Mouse (Mus musculus): ENCODE data around the gene Tsc22d4. TPM values are rescaled to one million over a fixed set of nuclear protein-coding genes. Genes with fewer than 3 reads are reported as not detected.
A peak's percentile ranks its signal among the peaks of the same experiment; 100 is the strongest.

The Tsc22d4 gene
- polyA plus RNA-seq, 1 experiment from 2014 or later, result 134 TPM

DNA sequence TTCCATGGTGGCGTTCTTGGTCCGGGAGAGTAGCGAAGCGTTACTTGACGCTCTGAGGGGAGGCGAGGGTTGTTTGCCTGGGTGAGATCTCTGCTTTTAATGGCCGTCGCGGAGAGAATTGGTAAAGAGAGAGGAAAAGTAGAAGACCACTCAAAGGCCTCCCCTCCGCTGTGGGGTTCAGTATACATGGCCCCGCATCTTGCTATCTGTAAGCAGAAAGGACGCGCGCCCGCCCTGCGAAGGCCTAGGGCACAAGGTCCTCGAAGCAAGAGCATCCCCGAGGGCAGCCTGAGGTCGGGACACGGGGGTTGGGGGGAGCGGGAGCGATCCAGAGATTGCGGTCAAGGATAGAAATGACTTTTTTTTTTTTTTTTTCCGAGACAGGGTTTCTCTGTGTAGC is 42.6 kb downstream of the Tsc22d4 start:
- 74% methylated on average over 20 of the region's 24 CpGs for WGBS
- no peak for DNase-seq (ENCODE audit: low spot score)
- ATAC-seq (ENCODE audit: low read depth), result no peak
- no peaks in the 10 kb centered on the region for H3K9me3 ChIP-seq (ENCODE audit: control insufficient read depth, low read length)
- H3K4me3 ChIP-seq (ENCODE audit: low read depth, low read length), result peak overlapping the region; percentile 61
- H3K27me3 ChIP-seq (replicated peaks; ENCODE audit: control insufficient read depth, insufficient read depth, low read length), result no peaks in the 10 kb centered on the region
- no peak overlapping the region for H3K27ac ChIP-seq (replicated peaks; ENCODE audit: low read depth, low read length)
- H3K4me2 ChIP-seq (ENCODE audit: low read depth, low read length), result peak overlapping the region; percentile 78
- H3K9ac ChIP-seq (ENCODE audit: low read depth, low read length), result no peak overlapping the region
- H3K4me1 ChIP-seq (ENCODE audit: control insufficient read depth, insufficient read depth, low read length), result peaks cover 25% of the 10 kb centered on the region
- H3K36me3 ChIP-seq (ENCODE audit: control insufficient read depth, insufficient read depth, low read length), result peaks cover 15% of the 10 kb centered on the region

DNA sequence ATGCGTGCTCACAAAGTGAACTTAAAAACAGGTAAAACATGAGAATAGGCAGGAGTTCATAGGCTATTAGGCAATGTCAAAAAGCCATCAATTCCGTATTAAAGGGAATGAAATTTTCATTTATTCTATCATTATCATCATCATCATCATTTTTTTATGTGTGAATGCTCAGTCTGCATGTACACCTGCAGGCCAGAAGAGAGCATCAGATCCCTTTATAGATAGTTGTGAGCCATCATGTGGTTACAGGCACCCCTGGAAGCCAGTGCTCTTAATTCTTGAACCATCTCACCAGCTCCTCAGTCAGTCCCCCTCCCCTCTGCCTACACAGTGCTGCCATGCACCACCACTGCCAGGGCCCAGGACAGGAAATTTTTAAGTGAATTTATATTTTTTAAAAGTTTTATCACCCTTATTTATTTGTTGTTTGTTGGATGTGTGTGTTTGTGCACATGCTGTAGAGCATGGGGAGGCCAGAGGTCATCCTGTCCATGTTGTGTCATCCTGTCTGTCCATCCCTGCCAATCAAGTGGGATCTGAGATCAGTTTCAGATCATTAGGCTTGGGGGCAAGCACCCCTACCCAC is 43.5 kb downstream of the Tsc22d4 start:
- Histone ChIP-seq H3K4me2 (ENCODE audit: low read depth, low read length) (no peak overlapping the region), H3K9ac (ENCODE audit: low read depth, low read length) (no peak overlapping the region), H3K9me3 (ENCODE audit: control insufficient read depth, low read length) (no peaks in the 10 kb centered on the region), H3K27ac (replicated peaks; ENCODE audit: low read depth, low read length) (no peak overlapping the region), H3K27me3 (replicated peaks; ENCODE audit: control insufficient read depth, insufficient read depth, low read length) (no peaks in the 10 kb centered on the region), H3K36me3 (ENCODE audit: control insufficient read depth, insufficient read depth, low read length) (peaks cover 7% of the 10 kb centered on the region; the same call in 1 of the 2 replicates), H3K4me3 (ENCODE audit: low read depth, low read length) (no peak overlapping the region), H3K4me1 (ENCODE audit: control insufficient read depth, insufficient read depth, low read length) (peaks cover 16% of the 10 kb centered on the region)
- DNase-seq (ENCODE audit: low spot score), result no peak
- no peak for ATAC-seq (ENCODE audit: low read depth)
- 92% methylated on average over 2 of the region's 2 CpGs for WGBS

DNA sequence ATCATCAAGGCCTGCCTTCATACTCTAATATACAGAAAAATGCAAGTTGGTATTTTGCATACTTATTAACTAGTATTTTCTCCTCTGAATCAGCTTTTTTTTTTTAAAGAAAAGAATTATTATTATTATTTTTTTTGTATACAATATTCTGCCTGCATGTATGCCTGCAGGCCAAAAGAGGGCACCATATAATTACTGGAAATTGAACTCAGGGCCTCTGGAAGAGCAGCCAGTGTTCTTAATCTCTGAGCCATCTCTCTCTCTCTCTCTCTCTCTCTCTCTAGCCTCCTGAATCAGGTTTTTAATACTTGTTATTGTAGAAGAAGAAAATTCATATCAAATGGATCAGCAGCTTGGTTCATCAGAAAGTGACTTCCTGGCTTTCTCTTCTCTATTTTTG is 46.0 kb downstream of the Tsc22d4 start:
- DNase-seq (ENCODE audit: low spot score) (no peak), ATAC-seq (ENCODE audit: low read depth) (no peak)
- no peaks in the 10 kb centered on the region for H3K9me3 ChIP-seq (ENCODE audit: control insufficient read depth, low read length)
- H3K4me1 ChIP-seq (ENCODE audit: control insufficient read depth, insufficient read depth, low read length), result peaks cover 4% of the 10 kb centered on the region; the same call in 1 of the 2 replicates
- no peak overlapping the region for H3K27ac ChIP-seq (replicated peaks; ENCODE audit: low read depth, low read length)
- no peaks in the 10 kb centered on the region for H3K36me3 ChIP-seq (ENCODE audit: control insufficient read depth, insufficient read depth, low read length)
- H3K9ac ChIP-seq (ENCODE audit: low read depth, low read length), result no peak overlapping the region
- no peak overlapping the region for H3K4me2 ChIP-seq (ENCODE audit: low read depth, low read length)
- no peaks in the 10 kb centered on the region for H3K27me3 ChIP-seq (replicated peaks; ENCODE audit: control insufficient read depth, insufficient read depth, low read length)
- no peak overlapping the region for H3K4me3 ChIP-seq (ENCODE audit: low read depth, low read length)

DNA sequence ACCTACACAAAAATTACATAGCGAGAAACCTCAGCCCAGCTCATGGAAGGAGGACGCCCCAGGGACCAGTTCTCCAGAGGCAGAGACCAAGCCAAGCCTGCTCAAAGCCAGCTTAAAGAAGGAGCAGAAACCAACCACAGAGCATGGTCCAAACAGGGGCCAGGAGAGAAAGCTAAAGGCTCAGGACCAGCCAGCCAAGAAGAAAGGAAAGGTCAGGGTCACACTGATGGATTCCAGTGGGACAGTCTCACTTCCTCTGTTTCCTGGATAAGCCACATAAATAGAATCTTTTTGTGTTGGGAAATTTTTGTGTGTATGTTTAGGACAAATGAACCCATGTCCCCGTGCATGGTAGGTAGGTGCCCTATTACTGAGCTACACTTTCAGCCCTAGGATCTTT is 51.1 kb downstream of the Tsc22d4 start:
- Histone ChIP-seq H3K27ac (replicated peaks; ENCODE audit: low read depth, low read length) (no peak overlapping the region), H3K9me3 (ENCODE audit: control insufficient read depth, low read length) (no peaks in the 10 kb centered on the region), H3K9ac (ENCODE audit: low read depth, low read length) (no peak overlapping the region), H3K4me1 (ENCODE audit: control insufficient read depth, insufficient read depth, low read length) (no peaks in the 10 kb centered on the region), H3K27me3 (replicated peaks; ENCODE audit: control insufficient read depth, insufficient read depth, low read length) (no peaks in the 10 kb centered on the region), H3K36me3 (ENCODE audit: control insufficient read depth, insufficient read depth, low read length) (no peaks in the 10 kb centered on the region), H3K4me2 (ENCODE audit: low read depth, low read length) (no peak overlapping the region), H3K4me3 (ENCODE audit: low read depth, low read length) (no peak overlapping the region)
- 72% methylated on average over 3 of the region's 3 CpGs for WGBS
- no peak for ATAC-seq (ENCODE audit: low read depth)
- DNase-seq (ENCODE audit: low spot score), result no peak

DNA sequence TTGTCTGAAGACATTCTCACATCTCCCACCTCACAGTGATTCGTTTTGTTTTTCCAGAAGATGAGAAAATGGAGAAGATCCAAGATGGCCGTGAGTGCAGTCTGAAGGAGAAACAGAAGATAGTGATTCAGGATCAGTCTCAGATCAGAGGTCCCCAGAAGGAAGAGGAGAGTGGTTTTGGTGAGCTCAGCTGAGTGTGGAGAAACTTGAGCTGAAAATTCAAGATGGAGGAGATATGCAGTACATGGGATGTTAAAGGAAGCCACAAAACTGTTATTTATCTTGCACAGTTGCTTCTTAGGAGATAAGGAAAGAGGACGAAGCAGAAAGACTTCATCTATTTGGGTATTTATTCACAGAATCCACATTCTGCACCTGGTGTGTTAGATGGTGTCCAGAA is 55.4 kb downstream of the Tsc22d4 start:
- WGBS, result 87% methylated on average over 3 of the region's 3 CpGs

DNA sequence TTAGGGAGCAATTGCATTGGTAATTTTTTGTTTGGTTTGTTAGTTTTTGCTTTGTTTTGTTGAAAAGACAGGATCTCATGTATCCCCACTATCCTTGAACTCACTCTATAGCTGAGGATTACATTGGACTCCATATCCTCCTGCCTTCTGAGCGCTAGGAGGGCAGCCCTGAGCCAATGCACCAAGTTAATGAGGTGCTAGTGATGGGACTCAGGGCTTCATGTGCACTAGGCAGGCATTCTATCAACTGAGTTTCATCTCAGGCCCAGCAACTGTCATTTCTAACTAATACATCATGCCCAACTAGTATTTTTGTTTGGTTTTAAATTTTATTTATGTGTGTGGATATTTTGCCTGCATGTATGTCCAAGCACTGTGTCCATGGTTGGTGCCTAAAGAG is 60.6 kb downstream of the Tsc22d4 start:
- ATAC-seq (ENCODE audit: low read depth), result no peak
- Histone ChIP-seq H3K4me3 (ENCODE audit: low read depth, low read length) (no peak overlapping the region), H3K4me1 (ENCODE audit: control insufficient read depth, insufficient read depth, low read length) (no peaks in the 10 kb centered on the region), H3K4me2 (ENCODE audit: low read depth, low read length) (no peak overlapping the region), H3K9me3 (ENCODE audit: control insufficient read depth, low read length) (no peaks in the 10 kb centered on the region), H3K27me3 (replicated peaks; ENCODE audit: control insufficient read depth, insufficient read depth, low read length) (no peaks in the 10 kb centered on the region), H3K27ac (replicated peaks; ENCODE audit: low read depth, low read length) (no peak overlapping the region), H3K36me3 (ENCODE audit: control insufficient read depth, insufficient read depth, low read length) (no peaks in the 10 kb centered on the region), H3K9ac (ENCODE audit: low read depth, low read length) (no peak overlapping the region)
- 85% methylated on average over 1 of the region's 1 CpGs for WGBS
- DNase-seq (ENCODE audit: low spot score), result no peak

More for the DNA sequence above, 55.4 kb downstream of the Tsc22d4 start:
- Histone ChIP-seq H3K4me3 (ENCODE audit: low read depth, low read length) (no peak overlapping the region), H3K9me3 (ENCODE audit: control insufficient read depth, low read length) (no peaks in the 10 kb centered on the region), H3K27me3 (replicated peaks; ENCODE audit: control insufficient read depth, insufficient read depth, low read length) (no peaks in the 10 kb centered on the region), H3K4me1 (ENCODE audit: control insufficient read depth, insufficient read depth, low read length) (no peaks in the 10 kb centered on the region), H3K27ac (replicated peaks; ENCODE audit: low read depth, low read length) (no peak overlapping the region), H3K9ac (ENCODE audit: low read depth, low read length) (no peak overlapping the region), H3K36me3 (ENCODE audit: control insufficient read depth, insufficient read depth, low read length) (no peaks in the 10 kb centered on the region), H3K4me2 (ENCODE audit: low read depth, low read length) (no peak overlapping the region)
- no peak for DNase-seq (ENCODE audit: low spot score)
- ATAC-seq (ENCODE audit: low read depth), result no peak

DNA sequence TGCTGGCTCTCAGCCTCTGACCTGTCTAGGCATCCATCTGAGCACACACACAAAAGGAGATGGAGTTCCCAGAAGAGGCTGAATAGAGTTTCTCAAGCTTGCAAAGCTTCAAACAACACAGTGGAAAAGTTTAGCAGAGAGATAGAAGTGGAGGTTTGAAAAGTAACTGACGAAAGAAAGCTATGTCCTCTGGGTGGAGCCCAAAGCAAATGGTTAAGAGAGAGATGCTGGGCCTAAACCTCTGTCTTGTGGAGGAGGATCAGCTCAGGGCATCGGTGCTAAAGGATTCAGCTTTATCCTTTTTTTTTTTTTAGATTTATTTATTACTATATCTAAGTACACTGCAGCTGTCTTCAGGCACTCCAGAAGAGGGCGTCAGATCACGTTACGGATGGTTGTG is 62.8 kb downstream of the Tsc22d4 start:
- H3K27me3 ChIP-seq (replicated peaks; ENCODE audit: control insufficient read depth, insufficient read depth, low read length), result no peaks in the 10 kb centered on the region
- no peak for ATAC-seq (ENCODE audit: low read depth)
- H3K36me3 ChIP-seq (ENCODE audit: control insufficient read depth, insufficient read depth, low read length), result no peaks in the 10 kb centered on the region
- H3K4me1 ChIP-seq (ENCODE audit: control insufficient read depth, insufficient read depth, low read length), result no peaks in the 10 kb centered on the region
- no peaks in the 10 kb centered on the region for H3K9me3 ChIP-seq (ENCODE audit: control insufficient read depth, low read length)
- H3K27ac ChIP-seq (replicated peaks; ENCODE audit: low read depth, low read length), result no peak overlapping the region
- no peak overlapping the region for H3K4me3 ChIP-seq (ENCODE audit: low read depth, low read length)
- WGBS, result 93% methylated on average over 5 of the region's 5 CpGs
- no peak overlapping the region for H3K4me2 ChIP-seq (ENCODE audit: low read depth, low read length)
- DNase-seq (ENCODE audit: low spot score), result no peak
- no peak overlapping the region for H3K9ac ChIP-seq (ENCODE audit: low read depth, low read length)

DNA sequence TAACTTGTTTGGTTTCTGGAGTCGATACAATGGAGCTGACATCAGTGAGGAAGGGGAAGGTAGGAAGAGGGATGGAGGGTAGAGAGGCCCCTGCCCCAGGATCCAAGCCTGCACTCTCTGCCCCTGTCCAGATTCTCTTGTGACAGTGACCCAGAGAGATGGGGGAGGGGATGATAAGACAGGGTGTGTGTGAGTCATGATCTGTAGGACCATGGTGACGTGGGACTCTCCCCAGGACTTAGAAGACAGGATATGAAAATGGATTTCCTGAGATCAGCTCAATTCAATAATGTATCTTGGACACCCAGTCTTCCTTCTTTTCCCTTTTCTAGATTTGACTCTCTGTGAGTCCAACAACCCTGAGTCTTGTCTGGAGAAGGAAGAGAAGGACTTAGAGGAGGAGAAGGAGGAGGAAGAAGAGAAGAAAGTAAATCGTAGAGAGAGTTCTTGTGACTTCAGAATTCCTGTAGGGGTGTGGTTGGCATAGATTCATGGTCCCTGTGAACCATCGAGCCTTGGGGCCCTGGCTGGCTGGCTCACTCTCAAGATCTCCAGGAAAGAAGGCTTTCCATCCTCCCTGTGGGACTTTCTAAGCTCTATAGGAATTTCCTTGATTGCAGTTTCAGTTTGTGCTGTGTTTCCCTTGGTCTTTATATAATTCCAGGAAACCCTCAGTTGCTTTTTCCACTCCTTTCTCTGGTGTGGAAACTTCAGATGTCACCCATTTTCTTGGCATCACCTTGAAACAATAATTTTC is 72.1 kb downstream of the Tsc22d4 start:
- Histone ChIP-seq H3K27me3 (replicated peaks; ENCODE audit: control insufficient read depth, insufficient read depth, low read length) (no peaks in the 10 kb centered on the region), H3K4me3 (ENCODE audit: low read depth, low read length) (no peak overlapping the region), H3K9me3 (ENCODE audit: control insufficient read depth, low read length) (no peaks in the 10 kb centered on the region), H3K27ac (replicated peaks; ENCODE audit: low read depth, low read length) (no peak overlapping the region), H3K4me1 (ENCODE audit: control insufficient read depth, insufficient read depth, low read length) (no peaks in the 10 kb centered on the region), H3K36me3 (ENCODE audit: control insufficient read depth, insufficient read depth, low read length) (no peaks in the 10 kb centered on the region), H3K4me2 (ENCODE audit: low read depth, low read length) (no peak overlapping the region), H3K9ac (ENCODE audit: low read depth, low read length) (no peak overlapping the region)
- DNase-seq (ENCODE audit: low spot score) (peak; percentile 8), ATAC-seq (ENCODE audit: low read depth) (no peak)
- WGBS, result 72% methylated on average over 4 of the region's 4 CpGs
